Comparison of ENCODE assay signal across 26 mouse cellular contexts in the genomic region with DNA sequence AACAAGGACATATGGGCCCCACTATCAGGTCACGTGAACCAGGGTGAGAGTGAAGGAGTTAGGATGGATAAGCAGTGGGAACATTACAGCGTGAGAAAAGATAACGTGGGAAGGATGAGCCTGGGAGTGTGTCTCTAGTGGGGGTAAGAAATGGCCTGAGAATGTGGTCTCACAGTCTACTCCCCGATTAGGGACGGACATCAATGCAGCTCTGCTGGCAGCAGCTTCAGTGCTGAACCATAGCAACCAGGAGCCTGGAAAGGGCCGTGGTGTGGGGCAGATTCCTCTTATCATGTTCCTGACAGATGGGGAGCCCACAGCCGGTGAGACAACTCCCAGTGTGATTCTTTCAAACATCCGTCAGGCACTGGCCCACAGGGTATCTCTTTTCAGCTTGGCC. TPM values are rescaled to one million over a fixed set of nuclear protein-coding genes. Genes with fewer than 3 reads are reported as not detected.
DNase-seq lines count a peak whose midpoint lies in the region; ATAC-seq lines count a peak whose summit lies in the region.
"Had no signal": no experiment of that assay in that cellular context is flagged by ENCODE, and none has a peak within 500 bp of the region (broad histone marks: within the 10 kb centered on the region; RNA-seq: fewer than 3 reads in every experiment).

No protein-coding gene starts in this region.

- DNase-seq in embryonic facial prominence, embryonic 14.5 days (ENCODE audit: low spot score) = peak; percentile 1
- DNase-seq in embryonic facial prominence, embryonic 10.5 days (ENCODE audit: low spot score) = no peak
- no peak for DNase-seq in heart, adult 9 months (ENCODE audit: low spot score in 2 of 2)
- DNase-seq in lung, postnatal 25 days (ENCODE audit: low spot score) = no peak
- DNase-seq in kidney, adult 18-20 months = no peak
- no peak for DNase-seq in embryo, embryonic 10.5 days (ENCODE audit: low spot score)
- DNase-seq: adrenal gland, adult 8-10 months; cerebellum, adult 11 months; gastrocnemius, postnatal 36 days; heart, postnatal 4 days; kidney, postnatal 4 days; lung, postnatal 4 days; retina, postnatal 1 day; thymus, postnatal 14 days had no signal

- no peak overlapping the region for H3K27ac ChIP-seq in embryonic facial prominence, embryonic 14.5 days (replicated peaks; ENCODE audit: low read depth, low read length)
- no peak overlapping the region for H3K27ac ChIP-seq in embryonic facial prominence, embryonic 10.5 days (replicated peaks)
- H3K27ac ChIP-seq in heart, embryonic 16.5 days (ENCODE audit: low read length) = 0 out of 2 replicates have a peak overlapping the region, but pooled peaks have one; percentile 14
- no peak overlapping the region for H3K27ac ChIP-seq in lung, embryonic 15.5 days
- H3K27ac ChIP-seq: embryonic facial prominence, embryonic 15.5 days; hindbrain, embryonic 15.5 days; kidney, embryonic 15.5 days; limb, embryonic 10.5 days; liver, embryonic 14.5 days; neural tube, embryonic 15.5 days; stomach, postnatal 0 days had no signal

- H3K4me2 ChIP-seq in embryonic facial prominence, embryonic 14.5 days (ENCODE audit: low read depth, low read length) = no peak overlapping the region
- no peak overlapping the region for H3K4me2 ChIP-seq in heart, embryonic 16.5 days (ENCODE audit: low read depth, low read length)
- no peak overlapping the region for H3K4me2 ChIP-seq in lung, embryonic 15.5 days
- H3K4me2 ChIP-seq: embryonic facial prominence, embryonic 15.5 days; hindbrain, embryonic 15.5 days; kidney, embryonic 15.5 days; neural tube, embryonic 15.5 days had no signal

- no peak overlapping the region for H3K9ac ChIP-seq in embryonic facial prominence, embryonic 14.5 days (ENCODE audit: low read depth, low read length)
- H3K9ac ChIP-seq in heart, embryonic 16.5 days (ENCODE audit: low read length) = no peak overlapping the region
- H3K9ac ChIP-seq in lung, embryonic 15.5 days = no peak overlapping the region
- H3K9ac ChIP-seq: embryonic facial prominence, embryonic 15.5 days; hindbrain, embryonic 15.5 days; kidney, embryonic 15.5 days; liver, embryonic 14.5 days; neural tube, embryonic 15.5 days had no signal

- H3K9me3 ChIP-seq in embryonic facial prominence, embryonic 14.5 days (ENCODE audit: control insufficient read depth, low read length) = no peaks in the 10 kb centered on the region
- no peaks in the 10 kb centered on the region for H3K9me3 ChIP-seq in embryonic facial prominence, embryonic 10.5 days
- H3K9me3 ChIP-seq in heart, embryonic 16.5 days (replicated peaks; ENCODE audit: control insufficient read depth, low read length) = no peaks in the 10 kb centered on the region
- no peaks in the 10 kb centered on the region for H3K9me3 ChIP-seq in lung, embryonic 15.5 days
- H3K9me3 ChIP-seq: embryonic facial prominence, embryonic 15.5 days; hindbrain, embryonic 15.5 days; kidney, embryonic 15.5 days; limb, embryonic 10.5 days; neural tube, embryonic 15.5 days had no signal

- H3K36me3 ChIP-seq in embryonic facial prominence, embryonic 14.5 days (ENCODE audit: control insufficient read depth, insufficient read depth, low read length) = no peaks in the 10 kb centered on the region
- H3K36me3 ChIP-seq in embryonic facial prominence, embryonic 10.5 days (replicated peaks) = no peaks in the 10 kb centered on the region
- H3K36me3 ChIP-seq in heart, embryonic 16.5 days (ENCODE audit: control insufficient read depth, insufficient read depth) = no peaks in the 10 kb centered on the region
- H3K36me3 ChIP-seq in lung, embryonic 15.5 days = no peaks in the 10 kb centered on the region
- H3K36me3 ChIP-seq: embryonic facial prominence, embryonic 15.5 days; hindbrain, embryonic 15.5 days; kidney, embryonic 15.5 days; limb, embryonic 10.5 days; neural tube, embryonic 15.5 days had no signal

- no peaks in the 10 kb centered on the region for H3K4me1 ChIP-seq in embryonic facial prominence, embryonic 14.5 days (ENCODE audit: control insufficient read depth, insufficient read depth, low read length)
- no peaks in the 10 kb centered on the region for H3K4me1 ChIP-seq in embryonic facial prominence, embryonic 10.5 days
- no peaks in the 10 kb centered on the region for H3K4me1 ChIP-seq in heart, embryonic 16.5 days (ENCODE audit: control insufficient read depth, insufficient read depth, low read length)
- H3K4me1 ChIP-seq in lung, embryonic 15.5 days = no peaks in the 10 kb centered on the region
- H3K4me1 ChIP-seq: embryonic facial prominence, embryonic 15.5 days; hindbrain, embryonic 15.5 days; kidney, embryonic 15.5 days; limb, embryonic 10.5 days; neural tube, embryonic 15.5 days had no signal

- no peaks in the 10 kb centered on the region for H3K27me3 ChIP-seq in embryonic facial prominence, embryonic 14.5 days (replicated peaks; ENCODE audit: control insufficient read depth, insufficient read depth, low read length)
- H3K27me3 ChIP-seq in embryonic facial prominence, embryonic 10.5 days (replicated peaks; ENCODE audit: low read depth, poor library complexity, severe bottlenecking) = peaks cover 54% of the 10 kb centered on the region
- no peaks in the 10 kb centered on the region; the same call in 1 of the 2 replicates for H3K27me3 ChIP-seq in heart, embryonic 16.5 days (ENCODE audit: control insufficient read depth, insufficient read depth, low read length)
- H3K27me3 ChIP-seq in lung, embryonic 15.5 days = no peaks in the 10 kb centered on the region
- H3K27me3 ChIP-seq: hindbrain, embryonic 15.5 days; neural tube, embryonic 15.5 days had no signal

- ATAC-seq in embryonic facial prominence, embryonic 14.5 days (ENCODE audit: low read depth) = no peak
- no peak for ATAC-seq in heart, embryonic 16.5 days (replicated peaks; ENCODE audit: extremely low read depth, insufficient read depth, low FRiP score)
- ATAC-seq in lung, embryonic 15.5 days (ENCODE audit: borderline replicate concordance, extremely low read depth, low FRiP score, low TSS enrichment) = peak; percentile 30; the same call in 1 of the 2 replicates
- ATAC-seq: forebrain, embryonic 16.5 days; intestine, embryonic 16.5 days; midbrain, embryonic 16.5 days had no signal

- 66% methylated on average over 8 of the region's 8 CpGs for WGBS in embryonic facial prominence, embryonic 14.5 days
- WGBS in embryonic facial prominence, embryonic 10.5 days = 82% methylated on average over 8 of the region's 8 CpGs
- 34% methylated on average over 8 of the region's 8 CpGs for WGBS in heart, embryonic 16.5 days
- 54% methylated on average over 8 of the region's 8 CpGs for WGBS in lung, embryonic 15.5 days

- H3K4me3 ChIP-seq in embryonic facial prominence, embryonic 14.5 days (ENCODE audit: low read depth, low read length) = no peak overlapping the region
- no peak overlapping the region for H3K4me3 ChIP-seq in embryonic facial prominence, embryonic 10.5 days
- no peak overlapping the region for H3K4me3 ChIP-seq in heart, embryonic 16.5 days (ENCODE audit: low read length)
- H3K4me3 ChIP-seq in lung, embryonic 15.5 days = no peak overlapping the region
- H3K4me3 ChIP-seq: embryonic facial prominence, embryonic 15.5 days; hindbrain, embryonic 15.5 days; kidney, embryonic 15.5 days; limb, embryonic 10.5 days; neural tube, embryonic 15.5 days had no signal

RNA-seq across cellular contexts. Expression of a gene that starts 34.1 kb away (rescaled TPM):
- polyA plus RNA-seq in embryonic facial prominence, embryonic 14.5 days (2014; fragmentation: Nextera tagmentation; extraction: Ambion mirVana) = 964 and 1,045 TPM in 2 replicates
- polyA plus RNA-seq in embryonic facial prominence, embryonic 10.5 days (2016; fragmentation: Nextera tagmentation; extraction: Ambion mirVana) = 376 and 392 TPM in 2 replicates
- polyA plus RNA-seq in heart, embryonic 16.5 days (2015; fragmentation: Nextera tagmentation; extraction: Ambion mirVana) = 507 and 525 TPM in 2 replicates
- polyA plus RNA-seq in lung, embryonic 15.5 days (2015; fragmentation: Nextera tagmentation; extraction: Ambion mirVana) = 908 and 926 TPM in 2 replicates
